Mouse (Mus musculus) stomach, embryonic 16.5 days (tissue): ENCODE measurements around the gene Spaca3. TPM values are rescaled to one million over a fixed set of nuclear protein-coding genes. Genes with fewer than 3 reads are reported as not detected.

Experiments used
- ATAC-seq: fragments of 200-750 bp; cut with Nextera tagmentation; 2 replicates; pipeline ENCODE4 v1.8.0; 2017; ENCODE audit warnings: moderate number of reproducible peaks, moderate TSS enrichment; ENCODE audit not compliant: insufficient read depth, low FRiP score
- H3K27ac ChIP-seq: fragments of 300-500 bp; sonication (generic); 2 replicates; pipeline ENCODE4 v1.5.1; 2014; ENCODE audit warnings: low read length
- H3K27me3 ChIP-seq: fragments of 300-500 bp; sonication (generic); 2 replicates; pipeline ENCODE4 v1.6.1; 2014; ENCODE audit warnings: low read length, control low read depth, mixed read lengths; ENCODE audit not compliant: control insufficient read depth, insufficient read depth
- H3K36me3 ChIP-seq: fragments of 300-500 bp; sonication (generic); 2 replicates; pipeline ENCODE4 v1.6.1; 2014; ENCODE audit warnings: low read length; ENCODE audit not compliant: control insufficient read depth, insufficient read depth
- H3K4me1 ChIP-seq: fragments of 300-500 bp; sonication (generic); 2 replicates; pipeline ENCODE4 v1.6.1; 2014; ENCODE audit warnings: low read length, control low read depth, mixed read lengths; ENCODE audit not compliant: control insufficient read depth, insufficient read depth
- H3K4me2 ChIP-seq: fragments of 300-500 bp; sonication (generic); 2 replicates; pipeline ENCODE4 v1.6.1; 2014; ENCODE audit warnings: low read depth, low read length, mixed read lengths
- H3K4me3 ChIP-seq: fragments of 300-500 bp; sonication (generic); replicated peaks from 2 replicates; pipeline ENCODE4 v1.5.1; 2014; ENCODE audit warnings: mild to moderate bottlenecking, low read length
- H3K9ac ChIP-seq: fragments of 300-500 bp; sonication (generic); 2 replicates; pipeline ENCODE4 v1.6.1; 2014; ENCODE audit warnings: low read length
- H3K9me3 ChIP-seq: fragments of 300-500 bp; sonication (generic); replicated peaks from 2 replicates; pipeline ENCODE4 v1.6.1; 2016; ENCODE audit warnings: low read length, control low read depth; ENCODE audit not compliant: control insufficient read depth
- WGBS: fragments of 180-500 bp; shearing (Covaris S2); extraction: QIAGEN DNeasy Blood & Tissue Kit; methylation state at CpG from one replicate; pipeline ENCODE4 v1.1.7; 2014; 5-methylcytosine and 5-hydroxymethylcytosine counted together
- polyA plus RNA-seq: library from polyadenylated mRNA; unstranded; fragments of >200 nt; fragmentation: Nextera tagmentation; extraction: Ambion mirVana; gene quantifications from 2 replicates; pipeline ENCODE4 v1.2.1, GENCODE M21; 2015

The Spaca3 gene
- polyA plus RNA-seq = not detected in 2 replicates

- Histone ChIP-seq H3K9me3 (no peaks in the 10 kb centered on the region), H3K27me3 (no peaks in the 10 kb centered on the region), H3K4me1 (no peaks in the 10 kb centered on the region), H3K27ac (peak within 1 kb of the TSS; percentile 71), H3K36me3 (no peaks in the 10 kb centered on the region), H3K4me2 (no peak within 1 kb of the TSS), H3K4me3 (no peak within 1 kb of the TSS), H3K9ac (no peak within 1 kb of the TSS)
- WGBS = 71% methylated on average over 10 of the region's 10 CpGs
- no peak for ATAC-seq
Measured at GRCm38 (mm10) chr11:80858065-80858464, at the start of gene Spaca3. Gene Spaca3 (plus strand): TSS chr11:80858365.

- H3K27me3 ChIP-seq = no peaks in the 10 kb centered on the region
- no peak overlapping the region for H3K9ac ChIP-seq
- H3K4me3 ChIP-seq = no peak overlapping the region
- peaks cover 16% of the 10 kb centered on the region for H3K4me1 ChIP-seq
- WGBS = 50% methylated on average over 6 of the region's 6 CpGs
- no peak overlapping the region for H3K4me2 ChIP-seq
- ATAC-seq = peak; percentile 19; the same call in 1 of the 2 replicates
- H3K9me3 ChIP-seq = no peaks in the 10 kb centered on the region
- H3K36me3 ChIP-seq = no peaks in the 10 kb centered on the region
- H3K27ac ChIP-seq = 0 out of 2 replicates have a peak overlapping the region, but pooled peaks have one; percentile 90
Measured at GRCm38 (mm10) chr11:80808551-80809070, 49.6 kb upstream of the Spaca3 start.

DNA sequence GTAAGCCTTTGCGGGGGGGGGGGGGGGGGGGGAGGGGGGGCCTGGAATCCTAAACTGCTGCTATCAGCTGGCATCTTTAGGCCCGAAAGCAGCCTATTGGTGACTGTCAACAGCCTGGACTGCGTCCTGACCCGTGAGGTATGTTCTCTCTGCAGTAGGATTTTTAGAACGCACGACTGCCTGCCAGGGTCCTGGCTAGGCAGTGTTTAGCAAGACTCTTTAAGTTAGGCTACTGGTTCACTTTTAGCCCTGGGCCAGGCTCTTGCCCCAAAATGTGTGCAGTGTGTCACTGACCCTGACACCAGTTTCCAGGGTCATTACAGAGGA, 48.5 kb upstream of the Spaca3 start:
- 20% methylated on average over 5 of the region's 6 CpGs for WGBS
- peaks cover 16% of the 10 kb centered on the region for H3K4me1 ChIP-seq
- H3K4me2 ChIP-seq = peak overlapping the region; percentile 80
- no peaks in the 10 kb centered on the region for H3K27me3 ChIP-seq
- peak overlapping the region; percentile 91 for H3K9ac ChIP-seq
- peak overlapping the region; percentile 90 for H3K27ac ChIP-seq
- H3K9me3 ChIP-seq = no peaks in the 10 kb centered on the region
- H3K36me3 ChIP-seq = no peaks in the 10 kb centered on the region; the same call in 1 of the 2 replicates
- peak; percentile 22; the same call in 1 of the 2 replicates for ATAC-seq
- H3K4me3 ChIP-seq = peak overlapping the region; percentile 63

DNA sequence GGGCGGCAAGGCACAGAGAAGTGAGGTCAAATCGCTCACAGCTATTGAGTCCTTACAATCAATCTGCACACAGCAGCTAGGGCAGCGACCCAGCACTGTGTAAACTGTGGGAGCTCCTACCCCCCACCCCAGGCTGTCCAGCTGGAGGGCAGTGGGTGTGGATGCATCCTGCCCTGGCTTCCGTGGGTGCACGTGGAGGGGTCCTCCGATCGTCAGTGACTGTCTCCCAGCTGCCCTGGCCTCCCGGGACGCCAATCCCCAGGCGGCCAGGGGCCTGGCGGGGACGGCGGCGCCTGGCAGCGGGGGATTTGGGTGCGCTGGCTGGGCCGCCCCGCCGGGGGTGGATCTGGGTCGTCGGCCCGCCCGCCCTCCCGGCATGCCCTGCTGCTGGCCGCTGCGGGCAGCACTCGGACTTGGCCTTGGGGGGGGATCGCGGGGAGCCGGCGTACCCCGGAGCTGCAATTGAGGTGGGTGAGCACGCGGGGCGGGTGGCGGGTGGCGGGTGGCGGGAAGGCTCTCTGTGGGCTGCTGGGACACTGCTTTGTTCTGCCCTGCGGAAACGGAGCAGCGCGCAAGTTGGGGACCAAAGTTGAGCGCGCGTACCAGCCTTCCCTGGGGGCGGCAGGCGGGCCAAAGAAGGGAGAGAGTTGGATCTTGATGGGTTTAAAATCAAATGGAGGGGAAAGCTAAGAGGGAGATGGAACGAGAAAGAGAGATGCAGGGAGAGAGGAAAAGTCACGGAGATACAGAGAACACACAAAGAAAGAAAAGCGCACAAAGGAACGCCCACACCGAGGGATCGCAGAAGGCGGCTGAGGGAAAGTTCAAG, 48.0 kb upstream of the Spaca3 start, which contains the start of gene Tmem98:
Tmem98 (plus strand) TSS at position 183 of the 829 bp plus-strand sequence.
- Histone ChIP-seq H3K9me3 (no peaks in the 10 kb centered on the region), H3K4me2 (peak within 1 kb of the TSS; percentile 80), H3K36me3 (no peaks in the 10 kb centered on the region; the same call in 1 of the 2 replicates), H3K27me3 (no peaks in the 10 kb centered on the region), H3K4me3 (peak within 1 kb of the TSS; percentile 63), H3K9ac (peak within 1 kb of the TSS; percentile 91), H3K4me1 (peaks cover 16% of the 10 kb centered on the region), H3K27ac (peak within 1 kb of the TSS; percentile 90)
- ATAC-seq = peak; percentile 82
- WGBS = 1% methylated on average over 52 of the region's 54 CpGs

- peak overlapping the region; percentile 91 for H3K9ac ChIP-seq
- H3K4me2 ChIP-seq = peak overlapping the region; percentile 80
- no peaks in the 10 kb centered on the region for H3K27me3 ChIP-seq
- H3K4me1 ChIP-seq = peaks cover 16% of the 10 kb centered on the region
- 0 out of 2 replicates have a peak overlapping the region, but pooled peaks have one; percentile 1 for H3K27ac ChIP-seq
- H3K4me3 ChIP-seq = peak overlapping the region; percentile 63
- 12% methylated on average over 5 of the region's 5 CpGs for WGBS
- no peaks in the 10 kb centered on the region; the same call in 1 of the 2 replicates for H3K36me3 ChIP-seq
- H3K9me3 ChIP-seq = no peaks in the 10 kb centered on the region
- ATAC-seq = no peak
Measured at GRCm38 (mm10) chr11:80811156-80811555, 47.0 kb upstream of the Spaca3 start.

DNA sequence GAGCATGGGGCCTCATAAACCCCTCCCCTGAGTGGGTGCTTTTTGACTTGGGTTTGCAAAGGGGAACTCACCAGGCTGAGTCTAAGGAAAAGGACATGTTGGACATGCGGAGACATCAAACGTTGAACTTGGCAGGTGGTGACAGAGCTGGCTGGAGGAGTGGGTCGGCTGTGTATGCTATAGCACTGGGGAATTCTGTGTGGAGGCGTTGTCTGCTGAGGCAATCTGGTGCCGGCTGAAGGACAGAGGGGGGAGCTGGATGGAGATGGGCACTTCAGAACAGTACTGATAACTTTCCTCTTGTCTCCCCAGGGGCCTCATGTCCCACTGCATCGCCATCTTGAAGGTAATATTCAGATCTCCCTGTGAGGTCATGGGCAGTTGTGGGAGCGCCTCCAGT, 42.8 kb upstream of the Spaca3 start:
- WGBS = 89% methylated on average over 7 of the region's 7 CpGs
- ATAC-seq = no peak
- H3K27ac ChIP-seq = no peak overlapping the region

GRCm38 (mm10) chr11:80818060-80818697, 40.0 kb upstream of the Spaca3 start:
- peak; percentile 37; the same call in 1 of the 2 replicates for ATAC-seq
- Histone ChIP-seq H3K4me3 (no peak overlapping the region), H3K4me2 (peak overlapping the region; percentile 18), H3K27ac (peak overlapping the region; percentile 90), H3K27me3 (no peaks in the 10 kb centered on the region), H3K36me3 (peaks cover 10% of the 10 kb centered on the region), H3K9ac (peak overlapping the region; percentile 7; the same call in 1 of the 2 replicates), H3K4me1 (peaks cover 7% of the 10 kb centered on the region), H3K9me3 (no peaks in the 10 kb centered on the region)
- 33% methylated on average over 11 of the region's 11 CpGs for WGBS

More for the DNA sequence above, 42.8 kb upstream of the Spaca3 start:
- H3K36me3 ChIP-seq = peaks cover 5% of the 10 kb centered on the region; the same call in 1 of the 2 replicates
- peaks cover 14% of the 10 kb centered on the region for H3K4me1 ChIP-seq
- no peaks in the 10 kb centered on the region for H3K9me3 ChIP-seq
- no peak overlapping the region for H3K4me2 ChIP-seq
- H3K4me3 ChIP-seq = no peak overlapping the region
- H3K9ac ChIP-seq = no peak overlapping the region
- H3K27me3 ChIP-seq = no peaks in the 10 kb centered on the region

DNA sequence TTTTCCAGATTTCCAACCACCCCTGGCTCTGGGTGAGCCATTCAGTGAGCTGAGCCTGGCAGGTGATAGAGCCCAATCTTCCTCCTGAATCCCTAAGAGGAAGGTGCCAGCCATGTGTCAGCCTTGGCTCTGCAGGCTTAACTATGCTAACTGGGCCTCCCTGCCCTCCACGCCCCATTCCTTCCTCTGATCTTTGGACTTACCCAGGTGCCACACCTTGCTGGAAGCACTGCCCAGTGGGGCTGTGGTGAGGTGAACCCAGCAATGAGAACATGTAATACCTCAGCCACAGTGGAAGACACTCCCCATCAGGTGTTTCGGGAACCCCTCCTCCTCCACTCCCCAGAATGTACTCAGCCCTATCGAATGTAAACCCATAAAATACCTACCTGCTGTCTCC, 38.1 kb upstream of the Spaca3 start:
- WGBS = 71% methylated on average over 3 of the region's 3 CpGs
- no peak overlapping the region for H3K4me2 ChIP-seq
- no peaks in the 10 kb centered on the region for H3K27me3 ChIP-seq
- no peak overlapping the region for H3K4me3 ChIP-seq
- 0 out of 2 replicates have a peak overlapping the region, but pooled peaks have one; percentile 35 for H3K9ac ChIP-seq
- H3K27ac ChIP-seq = peak overlapping the region; percentile 90
- peaks cover 7% of the 10 kb centered on the region for H3K4me1 ChIP-seq
- H3K36me3 ChIP-seq = peaks cover 10% of the 10 kb centered on the region; the same call in 1 of the 2 replicates
- peak; percentile 94 for ATAC-seq
- no peaks in the 10 kb centered on the region for H3K9me3 ChIP-seq
